Mouse (Mus musculus) right cerebral cortex, postnatal 4 days (tissue): ENCODE measurements around the gene N4bp3.

Experiments used
- DNase-seq: peaks from one replicate; pipeline ENCODE4 v3.0.0-alpha.2; 2022

N4bp3 gene

DNA sequence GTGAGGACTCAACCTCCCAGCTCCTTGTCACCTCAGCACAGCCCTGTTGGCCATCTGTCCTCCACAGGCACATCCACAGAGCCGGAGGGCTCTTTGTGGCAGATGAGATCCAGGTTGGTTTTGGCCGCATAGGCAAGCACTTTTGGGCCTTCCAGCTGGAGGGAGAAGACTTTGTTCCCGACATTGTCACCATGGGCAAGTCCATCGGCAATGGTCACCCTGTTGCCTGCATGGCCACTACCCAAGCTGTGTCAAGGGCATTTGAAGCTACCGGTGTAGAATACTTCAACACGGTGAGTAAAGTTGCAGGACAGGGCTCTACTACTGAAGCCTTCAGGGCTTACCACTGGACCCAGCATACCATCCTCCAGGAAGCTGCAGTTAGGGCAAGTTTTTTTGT, 56.8 kb downstream of the N4bp3 start:
- no peak for DNase-seq

DNA sequence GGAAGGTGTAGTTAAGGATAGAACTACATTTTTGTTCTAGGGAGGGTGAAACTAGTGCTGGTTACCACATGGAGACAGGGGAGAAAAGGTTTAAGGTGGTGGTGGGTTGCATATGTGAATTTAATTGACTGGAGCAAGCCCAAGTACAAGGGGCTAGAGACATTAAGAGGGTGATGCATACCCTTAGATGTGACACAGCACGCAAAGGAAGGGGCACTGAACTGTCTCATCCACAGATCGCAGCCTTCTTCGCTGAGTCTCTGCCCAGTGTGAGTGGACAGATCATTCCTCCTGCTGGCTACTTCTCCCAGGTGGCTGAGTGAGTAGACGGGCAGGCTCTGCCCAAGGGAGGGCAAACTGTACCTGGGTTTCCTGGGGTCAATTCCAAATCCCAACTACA, 57.3 kb downstream of the N4bp3 start:
- DNase-seq = no peak
